Mouse (Mus musculus) E14TG2a.4 (cell line): Measurements from ENCODE around the gene Olfr1393.

ENCODE experiments used
- CTCF ChIP-seq: conservative IDR thresholded peaks from 2 replicates; pipeline ENCODE4 v1.5.1; 2014; ENCODE audit warnings: low read length
- NANOG ChIP-seq: IDR thresholded peaks from 2 replicates; pipeline ENCODE4 v1.6.1; 2014; ENCODE audit warnings: borderline replicate concordance, low read length, mixed read lengths
- POU5F1 ChIP-seq: IDR thresholded peaks from 2 replicates; pipeline ENCODE4 v1.6.1; 2014; ENCODE audit warnings: low read length, borderline replicate concordance

GRCm38 (mm10) chr11:49304441-49304840 lies 26.3 kb downstream of the Olfr1393 start, which contains the start of gene Olfr10:
- TF ChIP-seq CTCF: no peak
- TF ChIP-seq NANOG: no peak
- TF ChIP-seq POU5F1: no peak
